25 mouse cellular contexts compared by ENCODE assay signal in the genomic region with DNA sequence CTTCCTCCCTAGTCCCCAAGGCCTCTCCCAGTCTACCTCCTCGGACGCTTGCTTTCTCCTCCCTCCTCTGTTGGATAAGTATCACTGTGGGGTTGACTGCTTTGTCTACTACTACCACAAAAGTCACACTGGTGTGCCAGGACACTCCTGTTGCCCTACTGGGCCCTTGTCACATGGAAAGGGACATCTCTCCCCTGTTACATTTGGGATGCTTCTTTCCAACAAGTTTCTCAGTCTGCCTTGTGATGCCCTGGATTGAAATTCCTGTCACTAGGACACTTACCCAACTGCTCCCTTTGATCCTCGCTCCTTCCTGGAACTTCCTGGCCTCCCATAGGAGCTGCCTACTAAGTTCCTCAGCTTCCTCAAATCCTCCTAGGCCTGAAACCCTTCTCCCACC.
DNase-seq lines count a peak whose midpoint lies in the region; ATAC-seq and TF ChIP-seq lines count a peak whose summit lies in the region.
"Had no signal": no experiment of that assay in that cellular context is flagged by ENCODE, and none has a peak within 500 bp of the region (broad histone marks: within the 10 kb centered on the region; RNA-seq: fewer than 3 reads in every experiment).

No protein-coding gene starts in this region.

- TF ChIP-seq EP300 in lung, postnatal 0 days (IDR thresholded peaks at IDR 0.05) = no peak

- no peak overlapping the region for H3K4me2 ChIP-seq in heart, embryonic 11.5 days
- H3K4me2 ChIP-seq in kidney, embryonic 14.5 days (replicated peaks; ENCODE audit: low read depth, low read length) = no peak overlapping the region
- H3K4me2 ChIP-seq in kidney, embryonic 16.5 days (replicated peaks; ENCODE audit: low read depth, low read length) = no peak overlapping the region
- H3K4me2 ChIP-seq in lung, postnatal 0 days (replicated peaks; ENCODE audit: low read depth, low read length) = no peak overlapping the region
- H3K4me2 ChIP-seq: embryonic facial prominence, embryonic 12.5 days; forebrain, embryonic 13.5 days had no signal

- no peak for ATAC-seq in heart, embryonic 11.5 days (replicated peaks; ENCODE audit: insufficient number of reproducible peaks, low FRiP score, low TSS enrichment)
- ATAC-seq in kidney, embryonic 14.5 days (ENCODE audit: low FRiP score, low TSS enrichment) = no peak
- no peak for ATAC-seq in kidney, embryonic 16.5 days (ENCODE audit: low FRiP score, low TSS enrichment)
- ATAC-seq in lung, postnatal 0 days = no peak
- ATAC-seq: activated CD4-positive, CD25-positive, alpha-beta regulatory T cell, adult 4 months; CD4-positive, CD25-positive, alpha-beta regulatory T cell, adult 4 months; forebrain, embryonic 13.5 days; Patski had no signal

- WGBS in heart, embryonic 11.5 days (ENCODE audit: insufficient replicate concordance) = 62% methylated on average over 3 of the region's 3 CpGs
- 61% methylated on average over 3 of the region's 3 CpGs for WGBS in kidney, embryonic 14.5 days
- 70% methylated on average over 3 of the region's 3 CpGs for WGBS in kidney, embryonic 16.5 days
- WGBS in lung, postnatal 0 days = 83% methylated on average over 3 of the region's 3 CpGs
- 69% methylated on average over 3 of the region's 3 CpGs for WGBS in lung, adult 2 months

- H3K4me1 ChIP-seq in heart, embryonic 11.5 days (ENCODE audit: control insufficient read depth, insufficient read depth, low read length) = no peaks in the 10 kb centered on the region
- H3K4me1 ChIP-seq in kidney, embryonic 14.5 days (ENCODE audit: control insufficient read depth, insufficient read depth, low read length) = 0 out of 2 replicates have a peak, but pooled peaks cover 7% of the 10 kb centered on the region
- H3K4me1 ChIP-seq in kidney, embryonic 16.5 days (ENCODE audit: insufficient read depth, low read length) = peaks cover 7% of the 10 kb centered on the region; the same call in 1 of the 2 replicates
- H3K4me1 ChIP-seq in lung, postnatal 0 days (ENCODE audit: insufficient read depth, low read depth, low read length) = no peaks in the 10 kb centered on the region
- 0 out of 2 replicates have a peak, but pooled peaks cover 2% of the 10 kb centered on the region for H3K4me1 ChIP-seq in lung, adult 2 months (ENCODE audit: control insufficient read depth, insufficient read depth, low read length)
- H3K4me1 ChIP-seq: embryonic facial prominence, embryonic 10.5 days; embryonic facial prominence, embryonic 12.5 days; forebrain, embryonic 13.5 days had no signal

- H3K36me3 ChIP-seq in heart, embryonic 11.5 days (ENCODE audit: control insufficient read depth, insufficient read depth, low read length) = no peaks in the 10 kb centered on the region
- H3K36me3 ChIP-seq in kidney, embryonic 14.5 days (ENCODE audit: control insufficient read depth, insufficient read depth, low read length) = no peaks in the 10 kb centered on the region
- no peaks in the 10 kb centered on the region for H3K36me3 ChIP-seq in kidney, embryonic 16.5 days (ENCODE audit: insufficient read depth, low read length)
- H3K36me3 ChIP-seq in lung, postnatal 0 days (ENCODE audit: insufficient read depth, low read length) = no peaks in the 10 kb centered on the region
- H3K36me3 ChIP-seq: embryonic facial prominence, embryonic 10.5 days; embryonic facial prominence, embryonic 12.5 days; G1E had no signal

- TF ChIP-seq POLR2A in lung, adult 2 months (IDR thresholded peaks at IDR 0.05; ENCODE audit: borderline replicate concordance, extremely low read depth, low read depth, low read length) = no peak

- DNase-seq in heart, adult 11 months = peak; percentile 70
- no peak for DNase-seq in kidney, adult 9 months
- DNase-seq in kidney, adult 11 months = no peak
- DNase-seq in lung, postnatal 0 days (ENCODE audit: low spot score) = no peak
- DNase-seq in lung, adult 2 months = no peak
- DNase-seq: adrenal gland, adult 8-10 months; adrenal gland, postnatal 14 days; adrenal gland, postnatal 36 days; B cell, adult 2 months; cerebellum, adult 11-12 months; cerebellum, adult 2 months; cerebellum, adult 9-10 months; cerebellum, postnatal 10 days; cerebellum, postnatal 25 days had no signal

- no peak overlapping the region for H3K27ac ChIP-seq in heart, embryonic 11.5 days (ENCODE audit: low read depth, low read length)
- peak overlapping the region; percentile 7; the same call in 1 of the 2 replicates for H3K27ac ChIP-seq in kidney, embryonic 14.5 days (ENCODE audit: low read depth, low read length)
- H3K27ac ChIP-seq in kidney, embryonic 16.5 days (ENCODE audit: low read length) = peak overlapping the region; percentile 60; the same call in 1 of the 2 replicates
- 0 out of 2 replicates have a peak overlapping the region, but pooled peaks have one; percentile 23 for H3K27ac ChIP-seq in lung, postnatal 0 days (ENCODE audit: low read length)
- H3K27ac ChIP-seq: embryonic facial prominence, embryonic 10.5 days; embryonic facial prominence, embryonic 12.5 days; forebrain, embryonic 13.5 days had no signal

- no peak for TF ChIP-seq CTCF in lung, postnatal 0 days (IDR thresholded peaks at IDR 0.05)
- TF ChIP-seq CTCF in lung, adult 2 months (IDR thresholded peaks at IDR 0.05; ENCODE audit: insufficient read depth, low read length) = no peak

- H3K9me3 ChIP-seq in heart, embryonic 11.5 days (replicated peaks; ENCODE audit: control insufficient read depth, low read length) = no peaks in the 10 kb centered on the region
- no peaks in the 10 kb centered on the region for H3K9me3 ChIP-seq in kidney, embryonic 14.5 days (ENCODE audit: control insufficient read depth, low read length)
- H3K9me3 ChIP-seq in kidney, embryonic 16.5 days (ENCODE audit: low read length) = no peaks in the 10 kb centered on the region
- no peaks in the 10 kb centered on the region for H3K9me3 ChIP-seq in lung, postnatal 0 days (ENCODE audit: low read length)
- H3K9me3 ChIP-seq: embryonic facial prominence, embryonic 10.5 days; embryonic facial prominence, embryonic 12.5 days; forebrain, embryonic 13.5 days; G1E had no signal

- no peaks in the 10 kb centered on the region for H3K27me3 ChIP-seq in heart, embryonic 11.5 days (ENCODE audit: control insufficient read depth, insufficient read depth, low read length)
- H3K27me3 ChIP-seq in kidney, embryonic 14.5 days (ENCODE audit: control insufficient read depth, insufficient read depth, low read length) = no peaks in the 10 kb centered on the region
- no peaks in the 10 kb centered on the region for H3K27me3 ChIP-seq in kidney, embryonic 16.5 days (ENCODE audit: insufficient read depth, low read length)
- H3K27me3 ChIP-seq in lung, postnatal 0 days (replicated peaks; ENCODE audit: insufficient read depth, low read length) = no peaks in the 10 kb centered on the region
- H3K27me3 ChIP-seq: CH12.LX; embryonic facial prominence, embryonic 12.5 days; forebrain, embryonic 13.5 days; Patski had no signal

- no peak overlapping the region for H3K4me3 ChIP-seq in heart, embryonic 11.5 days (ENCODE audit: low read depth, low read length)
- H3K4me3 ChIP-seq in kidney, embryonic 14.5 days (ENCODE audit: low read length) = no peak overlapping the region
- no peak overlapping the region for H3K4me3 ChIP-seq in kidney, embryonic 16.5 days (ENCODE audit: low read length)
- no peak overlapping the region for H3K4me3 ChIP-seq in lung, postnatal 0 days (ENCODE audit: low read depth, low read length)
- H3K4me3 ChIP-seq in lung, adult 2 months (replicated peaks; ENCODE audit: extremely low read depth, low read depth, low read length) = no peak overlapping the region
- H3K4me3 ChIP-seq: embryonic facial prominence, embryonic 10.5 days; embryonic facial prominence, embryonic 12.5 days; forebrain, embryonic 13.5 days had no signal

- H3K9ac ChIP-seq in heart, embryonic 11.5 days (ENCODE audit: low read depth, low read length) = no peak overlapping the region
- no peak overlapping the region for H3K9ac ChIP-seq in kidney, embryonic 14.5 days (ENCODE audit: low read depth, low read length)
- no peak overlapping the region for H3K9ac ChIP-seq in kidney, embryonic 16.5 days (replicated peaks; ENCODE audit: low read length)
- H3K9ac ChIP-seq in lung, postnatal 0 days (replicated peaks; ENCODE audit: low read depth) = no peak overlapping the region
- H3K9ac ChIP-seq: embryonic facial prominence, embryonic 12.5 days; forebrain, embryonic 13.5 days had no signal
